Mouse (Mus musculus) heart, postnatal 36 days (tissue): ENCODE results near the gene Mtmr3. TPM values are rescaled to one million over a fixed set of nuclear protein-coding genes. Genes with fewer than 3 reads are reported as not detected.
A peak's percentile ranks its signal among the peaks of the same experiment; 100 is the strongest.
"Not testable (repeated sequence)": the region's sequence is repeated elsewhere in the genome, so short reads cannot be mapped to it uniquely, and the experiment has no call there.

Source experiments
- DNase-seq, 2 experiments: peaks; one replicate each; pipeline ENCODE4 v3.0.0; 2021 to 2022
- intact Hi-C: fragments of 180-260 bp; cut with DNase I; formaldehyde crosslinking; loops from one replicate; pipeline ENCODE4 v1.15.1; 2025
- total RNA-seq, 2 experiments: library from RNA; stranded (reverse); gene quantifications; 2 replicates each; pipeline ENCODE4 v1.2.3; 2021

The Mtmr3 gene
- total RNA-seq, 2 experiments from 2014 or later: 50.4 to 54.4 TPM

GRCm38 (mm10) chr11:4602691-4603441 is 8.2 kb upstream of the Mtmr3 start:
- intact Hi-C loops: no loop called here
- DNase-seq: peak; percentile 46 to 55

- no peak for DNase-seq
- intact Hi-C loops: no loop called here
Measured at GRCm38 (mm10) chr11:4601890-4602289, 7.2 kb upstream of the Mtmr3 start.

- DNase-seq: no peak
- intact Hi-C loops: no loop called here
Measured at GRCm38 (mm10) chr11:4599916-4600315, 5.3 kb upstream of the Mtmr3 start.

- intact Hi-C loops: no loop called here
- DNase-seq: no peak
Measured at GRCm38 (mm10) chr11:4598411-4598810, 3.7 kb upstream of the Mtmr3 start.

GRCm38 (mm10) chr11:4593849-4594607 is 635 bp downstream of the Mtmr3 start:
- no peak for DNase-seq

GRCm38 (mm10) chr11:4593491-4593848 is 1.2 kb downstream of the Mtmr3 start:
- intact Hi-C loops: loop anchor here (5.0 kb wide), 1 partner anchor 86 kb away; no protein-coding TSS in a partner anchor
- DNase-seq: no peak

More at GRCm38 (mm10) chr11:4593849-4594607, 635 bp downstream of the Mtmr3 start:
- intact Hi-C loops: loop anchor here (2.0 to 5.0 kb wide), 2 partner anchors 45 to 87 kb away; no protein-coding TSS in a partner anchor

- DNase-seq: no peak
- intact Hi-C loops: loop anchor here (5.0 kb wide), 1 partner anchor 85 kb away; no protein-coding TSS in a partner anchor
Measured at GRCm38 (mm10) chr11:4591811-4592210, 2.9 kb downstream of the Mtmr3 start.

- peak; percentile 51 to 65 for DNase-seq
- intact Hi-C loops: no loop called here
Measured at GRCm38 (mm10) chr11:4578682-4579081, 16.0 kb downstream of the Mtmr3 start.

- no peak for DNase-seq
- intact Hi-C loops: no loop called here
Measured at GRCm38 (mm10) chr11:4577079-4577478, 17.6 kb downstream of the Mtmr3 start.

- DNase-seq, intact Hi-C loops: not testable (repeated sequence)
Measured at GRCm38 (mm10) chr11:4576090-4576732, 18.5 kb downstream of the Mtmr3 start.

GRCm38 (mm10) chr11:4571491-4571901 is 23.2 kb downstream of the Mtmr3 start:
- DNase-seq: peak in 1 of 2 experiments; percentile 34
- intact Hi-C loops: no loop called here

- intact Hi-C loops: no loop called here
- no peak for DNase-seq
Measured at GRCm38 (mm10) chr11:4566333-4566732, 28.3 kb downstream of the Mtmr3 start.

- intact Hi-C loops: no loop called here
Measured at GRCm38 (mm10) chr11:4565545-4565944, 29.1 kb downstream of the Mtmr3 start.

GRCm38 (mm10) chr11:4553274-4554063 is 41.2 kb downstream of the Mtmr3 start:
- no peak for DNase-seq
- intact Hi-C loops: no loop called here

More at GRCm38 (mm10) chr11:4565545-4565944, 29.1 kb downstream of the Mtmr3 start:
- DNase-seq: no peak

GRCm38 (mm10) chr11:4547569-4547968 is 47.1 kb downstream of the Mtmr3 start:
- intact Hi-C loops: no loop called here

GRCm38 (mm10) chr11:4545976-4546375 is 48.7 kb downstream of the Mtmr3 start:
- no peak for DNase-seq
- intact Hi-C loops: no loop called here

More at GRCm38 (mm10) chr11:4547569-4547968, 47.1 kb downstream of the Mtmr3 start:
- no peak for DNase-seq

- DNase-seq: no peak
Measured at GRCm38 (mm10) chr11:4545401-4545800, 49.3 kb downstream of the Mtmr3 start.

GRCm38 (mm10) chr11:4544627-4544921 is 50.1 kb downstream of the Mtmr3 start:
- DNase-seq: not testable (repeated sequence)

More at GRCm38 (mm10) chr11:4545401-4545800, 49.3 kb downstream of the Mtmr3 start:
- intact Hi-C loops: no loop called here

GRCm38 (mm10) chr11:4543746-4544626 is 50.7 kb downstream of the Mtmr3 start:
- intact Hi-C loops: no loop called here
- DNase-seq: no peak

More at GRCm38 (mm10) chr11:4544627-4544921, 50.1 kb downstream of the Mtmr3 start:
- intact Hi-C loops: not testable (repeated sequence)
